Mouse (Mus musculus) CH12.LX (cell line): ENCODE measurements around the gene Tpm1. TPM values are rescaled to one million over a fixed set of nuclear protein-coding genes. Genes with fewer than 3 reads are reported as not detected.

Source experiments
- DNase-seq: peaks from one replicate; pipeline ENCODE4 v3.0.0-alpha.2; 2013; ENCODE audit errors: extremely low read depth
- H3K27ac ChIP-seq: 2 replicates; pipeline ENCODE4 v1.5.1; 2012; ENCODE audit warnings: low read depth, mild to moderate bottlenecking, control low read depth, moderate library complexity; ENCODE audit not compliant: insufficient read depth
- H3K27me3 ChIP-seq: replicated peaks from 2 replicates; pipeline ENCODE3; 2012; ENCODE audit warnings: inconsistent platforms
- H3K36me3 ChIP-seq, 2 experiments: replicated peaks in 1 of 2; 2 replicates each; pipeline versions ENCODE3 to v1.6.1; 2012; ENCODE audit warnings: inconsistent platforms in 1 of 2, low read length in 1 of 2, mild to moderate bottlenecking in 1 of 2, mixed read lengths in 1 of 2, moderate library complexity in 1 of 2; ENCODE audit not compliant: control insufficient read depth in 1 of 2, insufficient read depth in 1 of 2
- H3K4me1 ChIP-seq, 2 experiments: 2 replicates each; pipeline ENCODE4 v1.6.1; 2012; ENCODE audit warnings: inconsistent platforms in 1 of 2, moderate library complexity in 1 of 2; ENCODE audit not compliant: insufficient read depth in 2 of 2, control insufficient read depth in 1 of 2
- H3K4me2 ChIP-seq: 2 replicates; pipeline ENCODE4 v1.6.1; 2012; ENCODE audit warnings: low read depth, mild to moderate bottlenecking, control low read depth; ENCODE audit not compliant: poor library complexity, insufficient read depth, severe bottlenecking
- H3K4me3 ChIP-seq, 3 experiments: fragments of 150-350 bp in 1 of 3; sonication (generic) in 1 of 3; replicated peaks in 1 of 3; 2 replicates each; pipeline versions ENCODE3 to v1.5.1; 2011 to 2012; ENCODE audit warnings: low read depth in 2 of 3, low read length in 2 of 3, mild to moderate bottlenecking in 2 of 3, moderate library complexity in 2 of 3, control low read depth in 1 of 3, improper control_type of control experiment in 1 of 3, inconsistent platforms in 1 of 3, mixed read lengths in 1 of 3; ENCODE audit not compliant: poor library complexity in 1 of 3
- H3K79me2 ChIP-seq: replicated peaks from 2 replicates; pipeline ENCODE4 v1.6.1; 2012; ENCODE audit warnings: mild to moderate bottlenecking, moderate library complexity; ENCODE audit not compliant: control insufficient read depth, poor library complexity, insufficient read depth, severe bottlenecking; ENCODE audit errors: extremely low read depth
- H3K9ac ChIP-seq: 2 replicates; pipeline ENCODE4 v1.6.1; 2012; ENCODE audit warnings: low read depth, mild to moderate bottlenecking, control low read depth, moderate library complexity; ENCODE audit not compliant: insufficient read depth
- H3K9me3 ChIP-seq: replicated peaks from 2 replicates; pipeline ENCODE3; 2012; ENCODE audit warnings: low read length, inconsistent platforms, mixed read lengths
- BHLHE40 ChIP-seq: IDR thresholded peaks from 2 replicates; pipeline ENCODE4 v1.6.1; 2011; ENCODE audit warnings: mild to moderate bottlenecking, low read depth, low read length, improper control_type of control experiment
- CHD1 ChIP-seq: IDR thresholded peaks from 2 replicates; pipeline ENCODE4 v1.6.1; 2012; ENCODE audit warnings: low read depth, low read length, improper control_type of control experiment, inconsistent platforms
- CHD2 ChIP-seq: IDR thresholded peaks from 2 replicates; pipeline ENCODE4 v1.6.1; 2011; ENCODE audit warnings: low read length, improper control_type of control experiment
- E2F4 ChIP-seq: IDR thresholded peaks from 2 replicates; pipeline ENCODE4 v1.6.1; 2011; ENCODE audit warnings: low read depth, low read length, improper control_type of control experiment; ENCODE audit not compliant: insufficient replicate concordance
- ELF1 ChIP-seq: IDR thresholded peaks from 2 replicates; pipeline ENCODE4 v1.6.1; 2014; ENCODE audit warnings: low read depth, mild to moderate bottlenecking, inconsistent platforms, low read length, improper control_type of control experiment
- ETS1 ChIP-seq: conservative IDR thresholded peaks from 2 replicates; pipeline ENCODE4 v1.6.1; 2012; ENCODE audit warnings: low read depth, mild to moderate bottlenecking, inconsistent platforms, low read length, improper control_type of control experiment, moderate library complexity
- GABPA ChIP-seq: IDR thresholded peaks from 2 replicates; pipeline ENCODE4 v1.6.1; 2012; ENCODE audit warnings: low read depth, low read length, improper control_type of control experiment, inconsistent platforms; ENCODE audit not compliant: insufficient replicate concordance
- HCFC1 ChIP-seq: IDR thresholded peaks from 2 replicates; pipeline ENCODE4 v1.6.1; 2012; ENCODE audit warnings: low read depth, mild to moderate bottlenecking, inconsistent platforms, low read length, improper control_type of control experiment
- IRF4 ChIP-seq: IDR thresholded peaks from 2 replicates; pipeline ENCODE4 v1.6.1; 2014; ENCODE audit warnings: low read depth, mild to moderate bottlenecking, inconsistent platforms, low read length, improper control_type of control experiment
- JUN ChIP-seq: IDR thresholded peaks from 2 replicates; pipeline ENCODE4 v1.6.1; 2011; ENCODE audit warnings: low read depth, mild to moderate bottlenecking, low read length, improper control_type of control experiment, moderate library complexity; ENCODE audit not compliant: insufficient read depth
- KAT2A ChIP-seq: IDR thresholded peaks from 2 replicates; pipeline ENCODE4 v1.6.1; 2012; ENCODE audit warnings: low read length, improper control_type of control experiment, inconsistent platforms; ENCODE audit not compliant: insufficient replicate concordance
- MAFK ChIP-seq: IDR thresholded peaks from 2 replicates; pipeline ENCODE4 v1.6.1; 2011; ENCODE audit warnings: low read length, improper control_type of control experiment; ENCODE audit not compliant: insufficient replicate concordance
- MXI1 ChIP-seq: IDR thresholded peaks from 2 replicates; pipeline ENCODE4 v1.6.1; 2011; ENCODE audit warnings: mild to moderate bottlenecking, low read depth, low read length, improper control_type of control experiment
- NRF1 ChIP-seq: IDR thresholded peaks from 2 replicates; pipeline ENCODE4 v1.6.1; 2014; ENCODE audit warnings: low read depth, mild to moderate bottlenecking, inconsistent platforms, low read length, improper control_type of control experiment, moderate library complexity
- POLR2AphosphoS2 ChIP-seq: IDR thresholded peaks from 2 replicates; pipeline ENCODE4 v1.6.1; 2011; ENCODE audit warnings: low read depth, low read length, improper control_type of control experiment
- RCOR1 ChIP-seq: conservative IDR thresholded peaks from 2 replicates; pipeline ENCODE4 v1.6.1; 2012; ENCODE audit warnings: low read depth, mild to moderate bottlenecking, inconsistent platforms, low read length, improper control_type of control experiment
- UBTF ChIP-seq: IDR thresholded peaks from 2 replicates; pipeline ENCODE4 v1.6.1; 2012; ENCODE audit warnings: low read depth, mild to moderate bottlenecking, inconsistent platforms, low read length, improper control_type of control experiment, moderate library complexity
- ZMIZ1 ChIP-seq: IDR thresholded peaks from 2 replicates; pipeline ENCODE4 v1.6.1; 2012; ENCODE audit warnings: low read depth, mild to moderate bottlenecking, inconsistent platforms, low read length, improper control_type of control experiment
- ZNF384 ChIP-seq: IDR thresholded peaks from 2 replicates; pipeline ENCODE4 v1.6.1; 2012; ENCODE audit warnings: low read depth, low read length, improper control_type of control experiment, inconsistent platforms
- dilution Hi-C: fragments of 300-500 bp; cut with MboI; formaldehyde crosslinking; loops from 2 replicates; pipeline ENCODE4 v1.14.3; 2020; ENCODE audit warnings: low sequenced_read_pairs; ENCODE audit not compliant: extremely low pct_unique_long_range_greater_than_20kb, extremely low pct_ligation_motif_present
- in situ Hi-C: fragments of 300-500 bp; cut with MboI; formaldehyde crosslinking; loops from 3 replicates; pipeline ENCODE4 v1.14.3; 2019; ENCODE audit warnings: low sequenced_read_pairs, low pct_ligation_motif_present, low pct_unique_long_range_greater_than_20kb, mixed read lengths
- polyA plus RNA-seq: library from polyadenylated mRNA; unstranded; fragments of >175 nt; gene quantifications from 2 replicates; pipeline ENCODE4 v1.2.1, GENCODE M21; 2012; ENCODE audit warnings: low read depth; ENCODE audit not compliant: insufficient read length
- total RNA-seq, 2 experiments: library from RNA; depleted of rRNA; stranded (reverse); fragments of 300-350 nt in 1 of 2; fragments of >200 nt in 1 of 2; gene quantifications; 2 replicates each; pipeline ENCODE4 v1.2.3; 2012 to 2014

Gene Tpm1
- total and polyA plus RNA-seq, 3 experiments: 34.6 to 178 (median 63.1) TPM

- H3K9me3 ChIP-seq: no peaks in the 10 kb centered on the region
- no peak overlapping the region for H3K4me2 ChIP-seq
- no peaks in the 10 kb centered on the region for H3K36me3 ChIP-seq
- H3K4me3 ChIP-seq: no peak overlapping the region
- DNase-seq: no peak
- peaks cover 0 to 12% of the 10 kb centered on the region in 2 experiments; a peak in 3 of 4 replicates for H3K4me1 ChIP-seq
- no peak for TF ChIP-seq CHD2
- no peak for TF ChIP-seq IRF4
- TF ChIP-seq KAT2A: no peak
- TF ChIP-seq GABPA: no peak
- no peak for TF ChIP-seq ELF1
- no peak for TF ChIP-seq E2F4
- TF ChIP-seq ZNF384: no peak
- no peak for TF ChIP-seq POLR2AphosphoS2
- TF ChIP-seq JUN: no peak
- no peak for TF ChIP-seq CHD1
- no peak for TF ChIP-seq ZMIZ1
- TF ChIP-seq MXI1: no peak
- TF ChIP-seq UBTF: no peak
- no peak for TF ChIP-seq ETS1
- no peak for TF ChIP-seq RCOR1
- no peak for TF ChIP-seq NRF1
- no peak overlapping the region for H3K9ac ChIP-seq
- H3K27ac ChIP-seq: no peak overlapping the region
- no peaks in the 10 kb centered on the region for H3K79me2 ChIP-seq
- H3K27me3 ChIP-seq: peaks cover 4% of the 10 kb centered on the region
- in situ Hi-C loops (no loop called here), dilution Hi-C loops (no loop called here)
Observed at GRCm38 (mm10) chr9:67081688-67082087, 32.5 kb upstream of the Tpm1 start.

- TF ChIP-seq HCFC1 (no peak), POLR2AphosphoS2 (no peak), BHLHE40 (no peak), MAFK (no peak), CHD1 (no peak), RCOR1 (no peak), MXI1 (no peak), ETS1 (no peak)
- dilution Hi-C loops: no loop called here
- H3K4me1 ChIP-seq: peaks cover 0 to 12% of the 10 kb centered on the region in 2 experiments; a peak in 3 of 4 replicates
- H3K9ac ChIP-seq: no peak overlapping the region
- H3K9me3 ChIP-seq: no peaks in the 10 kb centered on the region
- in situ Hi-C loops: no loop called here
- no peaks in the 10 kb centered on the region for H3K79me2 ChIP-seq
- no peak overlapping the region for H3K4me3 ChIP-seq
- peak; percentile 4 for DNase-seq
- H3K4me2 ChIP-seq: no peak overlapping the region
- H3K27me3 ChIP-seq: no peaks in the 10 kb centered on the region
- no peaks in the 10 kb centered on the region for H3K36me3 ChIP-seq
- no peak overlapping the region for H3K27ac ChIP-seq
Observed at GRCm38 (mm10) chr9:67077658-67078319, 28.6 kb upstream of the Tpm1 start.
